Mouse (Mus musculus): ENCODE measurements around the gene Olfr228.
"Not testable (repeated sequence)": the region's sequence is repeated elsewhere in the genome, so short reads cannot be mapped to it uniquely, and the experiment has no call there.

Gene Olfr228

GRCm38 (mm10) chr2:86487286-86487685 lies at the start of gene Olfr228:
Olfr228 (minus strand) TSS chr2:86487386.
- DNase-seq = no peak

- peak; percentile 61 to 70 for DNase-seq
Observed at GRCm38 (mm10) chr2:86530991-86531390, 43.8 kb upstream of the Olfr228 start.

GRCm38 (mm10) chr2:86508161-86508560 lies 21.0 kb upstream of the Olfr228 start, which contains the start of gene Olfr1076:
Olfr1076 (plus strand) TSS chr2:86508461.
- no peak for DNase-seq

GRCm38 (mm10) chr2:86464442-86465109 lies 22.6 kb downstream of the Olfr228 start:
- peak; percentile 68 to 74 for DNase-seq

- DNase-seq = no peak
Observed at GRCm38 (mm10) chr2:86460434-86460833, 26.8 kb downstream of the Olfr228 start.

- DNase-seq = no peak
Observed at GRCm38 (mm10) chr2:86456169-86456568, 31.0 kb downstream of the Olfr228 start, which contains the start of gene Olfr1066. Olfr1066 (minus strand) TSS chr2:86456269.

GRCm38 (mm10) chr2:86450491-86450890 lies 36.7 kb downstream of the Olfr228 start, which contains the start of gene Olfr1065:
Olfr1065 (minus strand) TSS chr2:86450591.
- DNase-seq = not testable (repeated sequence)

GRCm38 (mm10) chr2:86442101-86442500 lies 45.1 kb downstream of the Olfr228 start:
- DNase-seq = not testable (repeated sequence)
